Mouse (Mus musculus): ENCODE results near the gene Mybpc1.

The Mybpc1 gene

DNA sequence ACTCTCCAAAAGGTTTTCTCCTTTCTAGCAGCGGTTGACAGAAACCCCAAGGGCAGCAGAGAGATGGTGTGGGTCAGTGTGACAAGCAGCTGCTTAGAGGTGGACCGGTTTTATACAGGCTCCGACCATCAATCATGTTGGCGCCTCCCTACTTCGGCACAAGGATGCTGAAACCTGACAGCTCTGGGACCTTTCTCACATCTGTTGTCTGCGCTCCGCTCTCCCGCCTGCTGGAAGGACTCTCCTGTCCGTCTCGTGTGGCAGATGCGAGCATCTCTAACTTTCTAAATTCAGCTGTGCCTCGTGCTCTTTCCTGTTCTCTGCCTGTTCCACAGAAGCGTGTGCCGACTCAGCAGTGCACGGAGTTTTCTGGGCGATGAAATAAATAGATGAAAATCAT lies at the start of gene Mybpc1:
Gene Mybpc1, minus strand, starts transcription at position 210 of the 400 bp plus-strand sequence.
- DNase-seq (ENCODE audit: low spot score in 2 of 2) = no peak

DNA sequence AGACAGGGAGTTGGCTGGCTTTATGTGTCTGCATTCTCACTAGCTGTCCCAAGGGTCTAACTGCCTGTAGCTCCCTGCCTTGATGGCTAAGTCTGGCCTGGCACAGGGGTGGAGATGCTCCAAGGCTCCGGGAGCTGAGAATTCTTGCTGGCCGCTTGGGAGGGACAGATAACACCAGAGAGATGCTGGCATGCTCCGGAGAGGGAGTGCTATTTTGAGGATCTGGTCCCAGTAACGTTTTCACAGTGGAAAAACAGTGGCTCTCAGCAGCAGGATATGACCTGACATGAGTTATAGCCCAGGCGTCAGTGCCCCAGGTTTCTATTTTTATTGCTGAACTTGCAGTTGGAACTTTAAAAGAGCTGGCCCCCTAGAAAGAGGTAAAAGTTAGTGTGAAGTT lies 40.5 kb upstream of the Mybpc1 start:
- DNase-seq (ENCODE audit: low spot score in 2 of 2) = no peak

DNA sequence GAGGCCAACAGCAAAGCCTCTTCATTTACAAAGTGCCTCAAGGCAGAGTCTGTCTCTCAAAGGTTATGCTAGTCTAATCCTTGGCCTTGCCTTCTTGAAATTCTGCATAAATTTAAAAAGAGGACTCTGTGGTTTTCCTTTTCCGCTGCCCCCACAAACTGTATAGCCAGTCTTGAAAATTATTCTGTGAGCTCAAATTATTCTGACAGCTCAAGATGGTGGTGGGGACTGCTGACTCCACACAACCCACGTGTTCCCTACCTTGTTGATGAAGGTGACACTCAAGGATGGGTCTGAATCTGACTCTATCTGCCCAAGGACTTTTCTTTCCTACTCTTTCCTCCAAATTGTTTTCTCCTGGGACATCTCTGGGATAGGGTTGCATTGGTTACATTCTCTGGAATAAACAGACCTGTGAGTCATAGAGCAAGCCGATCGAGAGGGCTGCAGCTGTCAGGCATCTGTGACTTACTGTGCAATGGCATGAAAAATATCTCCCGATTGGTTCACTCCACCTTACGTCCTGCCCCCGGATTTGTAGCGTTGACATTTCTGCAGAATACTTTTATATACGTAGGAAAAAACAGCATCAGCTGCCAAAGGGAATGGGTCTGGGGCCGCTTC lies 26.5 kb upstream of the Mybpc1 start:
- DNase-seq (ENCODE audit: low spot score in 2 of 2) = no peak

GRCm38 (mm10) chr10:88630663-88631329 lies 25.8 kb upstream of the Mybpc1 start:
- no peak for DNase-seq (ENCODE audit: low spot score in 2 of 2)

DNA sequence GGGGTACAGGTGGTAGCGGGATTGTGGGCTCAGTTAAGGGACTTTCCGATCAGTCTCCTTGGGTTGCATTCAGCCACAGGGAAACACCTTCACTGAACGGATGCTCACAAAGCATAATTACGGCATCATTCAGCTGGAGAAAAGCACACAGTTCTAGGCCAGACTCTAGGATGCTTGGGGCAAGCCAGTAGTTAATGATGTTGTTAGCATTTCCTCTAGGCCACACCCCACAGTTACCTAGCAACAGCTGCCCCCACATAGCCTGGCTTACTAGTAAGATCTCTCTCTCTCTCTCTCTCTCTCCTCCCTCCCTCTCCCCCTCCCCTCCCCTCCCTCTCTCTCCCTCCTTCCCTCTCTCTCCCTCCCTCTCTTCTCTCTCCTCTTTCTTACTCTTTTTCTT lies 22.1 kb upstream of the Mybpc1 start:
- no peak for DNase-seq (ENCODE audit: low spot score in 2 of 2)

DNA sequence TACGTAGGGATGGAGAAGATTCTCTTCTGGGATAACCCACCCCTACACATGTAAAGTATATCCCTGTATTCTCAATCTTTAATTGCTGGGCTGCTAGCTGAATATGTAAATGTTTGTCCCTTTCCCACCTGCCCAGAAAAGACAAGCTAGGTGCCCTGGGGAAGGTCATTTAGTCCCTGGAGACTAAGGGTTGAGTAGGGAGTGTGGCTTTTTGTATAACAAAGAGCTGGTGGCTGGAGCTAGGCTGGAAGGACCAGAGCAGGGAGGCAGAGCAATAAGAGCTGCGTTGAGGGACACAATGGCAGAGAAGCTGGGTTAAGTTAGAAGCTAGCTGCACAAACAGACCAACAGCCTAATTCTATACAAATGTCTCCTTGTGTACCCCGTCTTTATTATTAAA lies 21.2 kb upstream of the Mybpc1 start:
- DNase-seq (ENCODE audit: low spot score in 2 of 2) = no peak

GRCm38 (mm10) chr10:88624300-88624699 lies 19.3 kb upstream of the Mybpc1 start:
- DNase-seq (ENCODE audit: low spot score in 2 of 2) = no peak

DNA sequence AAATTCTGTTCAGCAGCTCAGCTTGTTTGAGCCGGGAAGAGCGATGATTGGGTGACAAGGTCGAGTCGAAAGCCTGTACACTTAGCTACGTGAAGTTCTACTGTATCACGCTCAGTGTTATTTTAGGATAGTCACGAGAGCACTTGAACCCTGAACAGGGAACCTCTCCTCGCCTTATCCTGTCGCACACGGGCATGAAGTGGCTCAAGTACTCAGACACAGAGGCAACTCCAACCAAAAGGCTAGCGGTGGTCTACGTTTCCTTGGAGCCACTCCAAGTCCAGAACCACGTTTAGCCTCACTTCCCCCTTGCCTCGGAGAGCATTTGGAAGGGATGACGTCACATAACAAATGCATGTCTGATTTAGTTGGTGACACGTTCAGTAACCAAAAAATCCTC lies 17.7 kb upstream of the Mybpc1 start:
- DNase-seq (ENCODE audit: low spot score in 2 of 2) = no peak

- no peak for DNase-seq (ENCODE audit: low spot score in 2 of 2)
Measured at GRCm38 (mm10) chr10:88620809-88621208, 15.9 kb upstream of the Mybpc1 start.

DNA sequence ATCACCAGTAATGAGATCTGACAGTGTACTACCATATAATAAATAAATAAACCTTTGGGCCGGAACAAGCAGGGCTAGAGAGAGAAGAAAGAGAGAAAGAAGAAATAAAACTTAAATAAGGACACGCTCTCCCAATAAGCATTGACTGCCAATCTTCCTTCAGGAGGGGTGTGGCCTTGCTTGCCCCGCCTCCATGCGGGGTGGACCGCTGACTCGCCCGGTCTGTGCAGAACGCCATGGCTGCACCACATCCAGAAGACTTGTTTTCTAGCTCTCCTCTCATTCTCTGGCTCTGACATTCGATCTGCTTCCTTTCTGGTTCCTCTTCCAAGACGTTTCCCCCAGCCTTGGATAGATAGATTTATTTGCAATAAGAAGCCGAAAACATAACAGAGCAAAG lies 8.1 kb upstream of the Mybpc1 start:
- DNase-seq (ENCODE audit: low spot score in 2 of 2) = no peak

GRCm38 (mm10) chr10:88606686-88607085 lies 1.7 kb upstream of the Mybpc1 start:
- no peak for DNase-seq (ENCODE audit: low spot score in 2 of 2)

DNA sequence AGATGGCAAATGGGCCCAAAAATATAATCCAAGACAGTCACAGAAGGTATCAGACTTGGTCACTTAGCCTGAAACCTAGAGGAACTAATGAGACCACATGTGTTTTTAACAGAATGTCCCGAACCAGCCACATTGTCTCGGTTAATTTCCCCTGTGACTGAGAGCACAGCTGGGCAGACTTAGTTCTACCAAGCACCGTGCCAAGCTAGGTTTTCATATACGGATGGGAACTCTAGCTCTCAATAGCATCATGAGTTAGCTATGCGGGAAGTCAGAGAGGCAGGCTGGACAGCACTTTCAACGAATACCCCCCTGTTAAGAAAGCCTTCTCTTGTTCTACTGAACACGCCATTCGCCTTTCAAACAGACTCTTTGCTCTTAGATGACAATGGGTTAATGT lies 1.1 kb upstream of the Mybpc1 start:
- DNase-seq (ENCODE audit: low spot score in 2 of 2) = no peak

DNA sequence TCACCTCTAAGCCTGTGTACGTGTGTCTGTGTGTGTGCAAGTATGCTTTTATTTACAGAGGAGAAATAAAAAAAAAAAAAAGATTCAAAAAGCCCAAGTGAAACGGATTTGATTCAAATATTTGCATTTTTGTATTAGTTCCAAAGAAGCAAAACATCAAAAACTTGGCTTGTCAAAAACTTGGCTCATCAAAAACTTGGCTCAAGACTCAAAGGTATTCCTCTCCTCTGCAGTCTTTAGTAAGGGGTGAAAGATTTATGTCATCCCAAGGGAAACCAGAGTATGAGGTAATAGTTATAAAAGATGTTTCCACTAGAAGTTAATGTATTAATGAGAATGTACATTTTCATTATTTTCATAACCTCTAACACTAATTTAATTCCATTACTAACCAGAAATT lies 1.2 kb downstream of the Mybpc1 start:
- no peak for DNase-seq (ENCODE audit: low spot score in 2 of 2)

DNA sequence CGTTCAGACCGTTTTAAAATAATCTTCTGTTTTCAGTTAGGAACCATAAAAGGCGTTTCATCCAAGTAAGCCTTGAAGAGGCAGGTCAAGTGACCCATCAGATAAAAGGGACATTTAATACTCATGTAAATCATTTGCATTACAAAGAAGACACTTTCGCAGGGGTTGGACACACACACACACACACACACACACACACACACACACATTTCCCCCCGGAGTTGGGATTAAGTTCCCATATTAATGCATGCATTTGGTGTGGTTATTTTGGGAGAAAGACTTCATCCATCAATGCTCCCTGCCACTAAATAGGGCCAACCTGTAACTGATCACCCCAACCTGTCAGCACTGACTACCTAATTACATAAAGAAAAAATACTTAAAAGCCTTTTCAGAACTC lies 1.7 kb downstream of the Mybpc1 start:
- DNase-seq (ENCODE audit: low spot score in 2 of 2) = no peak

DNA sequence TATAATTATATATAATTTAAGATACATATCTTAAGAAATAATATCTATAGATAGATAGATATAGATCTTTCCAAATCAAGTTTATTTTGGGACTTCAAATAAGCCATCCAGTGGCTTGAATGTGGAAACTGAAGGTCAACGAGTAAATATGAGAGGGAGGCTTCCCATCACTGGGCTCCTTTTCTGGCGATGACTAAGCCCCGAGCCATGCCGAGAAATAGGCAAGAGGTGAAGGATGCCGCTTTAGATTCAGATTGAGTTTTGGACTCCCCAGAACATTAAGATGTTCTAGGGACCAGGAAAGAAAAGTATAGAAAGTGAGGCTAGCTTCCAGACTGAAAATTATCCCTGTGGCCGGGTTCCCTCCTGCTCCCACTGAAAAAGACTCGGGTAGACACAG lies 4.4 kb downstream of the Mybpc1 start:
- no peak for DNase-seq (ENCODE audit: low spot score in 2 of 2)

DNA sequence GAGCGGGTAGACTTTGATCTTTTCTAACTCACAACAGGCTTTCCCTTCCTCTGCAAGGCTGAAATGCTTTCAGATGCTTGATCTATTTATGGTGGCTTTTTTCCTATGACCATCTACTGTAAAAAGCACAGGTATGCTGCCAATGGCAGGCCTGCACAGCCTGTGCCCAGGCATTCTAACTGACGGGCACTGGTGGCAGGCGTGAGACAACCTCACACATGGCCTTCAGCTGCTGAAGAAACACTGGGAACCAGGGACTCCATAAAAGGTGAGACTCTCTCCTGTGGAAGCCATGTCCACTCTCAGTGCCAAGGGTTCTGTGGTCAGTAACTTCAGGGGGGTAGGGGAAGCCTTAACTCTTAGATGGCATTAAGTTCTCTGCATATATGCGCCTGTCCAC lies 12.6 kb downstream of the Mybpc1 start:
- DNase-seq (ENCODE audit: low spot score in 2 of 2) = no peak

DNA sequence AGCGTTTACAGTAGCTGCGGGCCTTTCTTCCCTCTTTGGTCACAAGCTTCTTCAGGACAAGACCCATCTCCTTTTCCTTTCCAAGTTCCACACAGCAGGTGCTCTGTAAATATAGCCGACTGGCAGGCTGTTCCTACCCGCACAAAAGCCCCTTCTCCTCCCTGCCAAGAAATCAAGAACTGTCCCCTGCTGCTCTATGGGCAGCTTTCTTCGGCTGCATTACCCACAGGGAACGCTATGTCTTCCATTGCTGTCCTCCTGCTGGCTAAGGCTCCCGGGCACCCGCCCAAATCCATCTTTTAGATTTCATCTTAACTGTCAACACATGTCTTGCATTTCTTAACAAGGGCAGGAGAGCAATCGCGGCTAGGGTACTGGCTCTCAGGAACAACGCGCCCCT lies 13.9 kb downstream of the Mybpc1 start:
- DNase-seq (ENCODE audit: low spot score in 2 of 2) = no peak

GRCm38 (mm10) chr10:88584469-88584868 lies 20.5 kb downstream of the Mybpc1 start:
- DNase-seq (ENCODE audit: low spot score in 2 of 2) = no peak

- no peak for DNase-seq (ENCODE audit: low spot score in 2 of 2)
Measured at GRCm38 (mm10) chr10:88580786-88581185, 24.2 kb downstream of the Mybpc1 start.

DNA sequence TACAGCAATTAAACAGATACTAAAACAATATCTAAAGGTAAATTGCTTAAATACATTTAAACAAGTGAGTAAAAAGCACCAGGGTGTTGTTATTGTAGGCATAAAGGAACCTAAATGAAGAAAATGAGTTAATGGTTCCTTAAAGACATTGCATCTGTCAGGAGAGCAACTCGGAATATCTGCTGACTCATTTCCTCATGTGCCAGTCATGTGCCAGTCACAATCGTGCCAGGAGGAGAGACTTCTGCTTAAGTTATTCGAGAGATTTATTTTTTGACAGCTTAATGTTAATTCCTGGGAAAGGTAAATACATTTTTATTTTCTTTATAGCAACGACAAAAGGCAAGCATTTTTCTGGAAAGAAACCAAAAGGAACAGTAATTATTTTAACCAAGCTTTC lies 26.3 kb downstream of the Mybpc1 start:
- DNase-seq (ENCODE audit: low spot score in 2 of 2) = no peak

DNA sequence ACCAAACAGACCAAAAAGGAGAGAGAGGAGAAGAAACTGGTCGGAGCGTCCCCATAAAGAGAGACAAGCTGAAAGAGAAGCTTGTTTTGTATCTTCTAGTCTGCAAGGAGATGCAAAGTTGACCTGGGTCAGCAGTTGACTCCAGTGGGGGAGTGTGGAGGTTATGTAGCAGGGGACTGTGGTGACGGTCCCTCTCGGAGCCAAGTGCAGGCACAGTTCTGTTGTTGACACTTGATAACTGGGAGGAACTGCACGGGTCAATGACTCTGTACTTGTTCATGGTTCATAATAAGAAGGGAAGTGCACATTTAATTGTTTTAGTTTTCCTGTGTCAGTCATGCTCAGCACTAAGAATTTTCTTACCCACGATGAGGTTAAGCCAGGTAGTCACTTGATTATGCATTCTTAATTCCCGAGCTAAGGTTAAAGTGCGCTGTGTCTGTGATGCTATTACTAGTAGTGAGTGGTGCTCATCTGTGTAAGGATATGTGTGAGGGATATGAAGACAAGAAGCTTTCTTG lies 30.8 kb downstream of the Mybpc1 start:
- DNase-seq (ENCODE audit: low spot score in 2 of 2) = no peak

GRCm38 (mm10) chr10:88572123-88572522 lies 32.8 kb downstream of the Mybpc1 start:
- no peak for DNase-seq (ENCODE audit: low spot score in 2 of 2)

DNA sequence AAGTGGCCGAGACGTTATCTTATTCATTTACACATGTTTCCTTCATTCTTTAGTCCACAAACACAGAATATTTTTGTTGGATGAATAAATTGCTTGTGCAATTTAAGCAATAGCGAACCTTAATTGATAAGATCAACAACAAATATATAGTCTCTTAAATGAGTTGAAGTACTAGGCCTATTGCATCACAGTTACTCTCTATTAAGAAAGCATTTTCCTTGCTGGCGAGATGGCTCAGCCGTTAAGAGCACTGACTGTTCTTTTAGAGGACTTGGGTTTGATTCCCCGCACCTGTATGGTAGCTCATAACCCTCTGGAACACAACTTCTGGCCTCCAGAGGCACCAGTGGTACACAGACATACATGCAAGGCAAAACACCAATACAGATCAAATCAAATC lies 47.9 kb downstream of the Mybpc1 start:
- DNase-seq (ENCODE audit: low spot score in 2 of 2) = no peak

GRCm38 (mm10) chr10:88552738-88553137 lies 52.2 kb downstream of the Mybpc1 start:
- DNase-seq (ENCODE audit: low spot score in 2 of 2) = no peak

Data from spleen, postnatal 4 days (tissue).